Mouse (Mus musculus) bone marrow, adult 2 months (tissue): ENCODE measurements around the gene Hddc3.

Source experiments
- CTCF ChIP-seq: fragments of 200-500 bp; IDR thresholded peaks from 2 replicates; pipeline ENCODE4 v1.5.1; 2011; ENCODE audit warnings: low read length, control low read depth; ENCODE audit not compliant: control insufficient read depth, insufficient read depth
- POLR2A ChIP-seq: fragments of 200-500 bp; IDR thresholded peaks from 2 replicates; pipeline ENCODE4 v1.6.1; 2011; ENCODE audit warnings: low read depth, mild to moderate bottlenecking, control low read depth, low read length, borderline replicate concordance; ENCODE audit not compliant: control insufficient read depth

DNA sequence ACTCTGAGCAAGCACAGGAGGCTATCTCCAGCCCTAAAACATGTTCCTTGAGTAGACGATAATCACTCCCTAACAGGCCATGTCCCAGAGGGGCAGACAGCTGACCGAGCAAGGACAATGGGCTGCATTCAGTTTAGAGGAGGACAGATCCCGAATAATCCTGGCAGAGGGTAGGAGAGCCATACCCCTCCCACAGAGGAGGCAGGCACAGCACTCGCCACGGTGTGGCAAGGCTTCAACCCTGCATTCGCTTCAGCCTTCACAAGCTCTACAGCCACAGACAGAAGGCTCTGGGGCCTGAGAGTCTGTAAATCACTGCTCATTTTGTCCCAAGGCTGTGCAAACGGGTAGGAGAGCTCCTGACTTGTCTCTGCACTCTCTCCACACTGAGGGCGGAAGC, 14.3 kb downstream of the Hddc3 start:
- TF ChIP-seq POLR2A (no peak), CTCF (no peak)
